Mouse (Mus musculus) C2C12 (cell line): ENCODE data around the gene Cacna1e.

Experiments
- CTCF ChIP-seq: IDR thresholded peaks from one replicate; pipeline ENCODE4 v1.5.1; 2011; ENCODE audit not compliant: control insufficient read depth, insufficient read depth, insufficient read length
- MYOD1 ChIP-seq: IDR thresholded peaks from one replicate; pipeline ENCODE4 v1.6.1; 2011; ENCODE audit warnings: low read depth; ENCODE audit not compliant: control insufficient read depth, insufficient read length
- MYOG ChIP-seq: IDR thresholded peaks from one replicate; pipeline ENCODE4 v1.6.1; 2011; ENCODE audit not compliant: control insufficient read depth, insufficient read length; ENCODE audit errors: extremely low read depth
- USF1 ChIP-seq: IDR thresholded peaks from one replicate; pipeline ENCODE4 v1.6.1; 2011; ENCODE audit warnings: low read depth, mild to moderate bottlenecking, control low read depth, moderate library complexity

DNA sequence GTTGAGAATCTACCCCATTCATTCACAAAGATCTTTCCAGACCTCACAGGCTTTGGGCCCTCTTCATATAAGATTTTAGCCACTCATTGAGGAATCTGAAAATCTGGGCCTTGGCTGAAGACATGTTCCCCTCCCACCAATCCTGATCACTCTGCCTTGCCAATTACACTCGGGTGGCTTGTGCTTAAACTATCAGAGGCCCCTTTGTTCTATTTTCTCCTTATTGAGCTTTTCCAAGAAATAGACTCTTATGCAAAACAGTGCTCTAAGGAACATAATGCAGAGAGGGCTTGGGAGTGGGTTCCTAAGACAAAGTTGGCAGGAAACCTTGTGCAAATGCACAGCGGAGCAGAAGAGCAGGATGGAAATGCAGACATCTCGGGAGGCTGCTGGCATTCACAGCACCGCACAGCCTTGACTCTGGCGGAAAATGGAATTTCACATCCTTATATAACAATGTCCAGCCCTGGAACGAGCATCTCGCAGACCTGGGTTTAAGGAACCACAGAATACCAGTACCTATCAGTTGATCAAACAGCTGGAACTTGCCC is 153.8 kb downstream of the Cacna1e start:
- TF ChIP-seq CTCF (no peak), USF1 (no peak), MYOG (no peak), MYOD1 (no peak)
